Mouse (Mus musculus): ENCODE measurements around the gene Atf5. TPM values are rescaled to one million over a fixed set of nuclear protein-coding genes. Genes with fewer than 3 reads are reported as not detected.

Atf5 gene
- polyA plus RNA-seq, 2 experiments from 2014 or later, result 0.19 to 0.35 TPM

Other genes with a start within 250 kb of the Atf5 start
- 1 to 10 TPM in 1 of 2 experiments, under 1 TPM in 1; 0.52 to 6.7 TPM for gene Napsa, start 244.3 kb downstream of the Atf5 start, polyA plus RNA-seq (2017; shearing (Covaris generic))
- under 1 TPM in 1 of 2 experiments, not detected in 1; 0.42 TPM for gene Kcnc3, start 226.0 kb downstream of the Atf5 start, polyA plus RNA-seq (2017; shearing (Covaris generic))
- not detected for gene Myh14, start 145.8 kb downstream of the Atf5 start, polyA plus RNA-seq (2017; shearing (Covaris generic))
- gene Izumo2, start 107.9 kb downstream of the Atf5 start, polyA plus RNA-seq (2017; shearing (Covaris generic)), result not detected
- gene Vrk3, start 68.2 kb downstream of the Atf5 start, polyA plus RNA-seq (2017; shearing (Covaris generic)), result 10 to 100 TPM; 79.6 to 97.6 TPM
- gene Zfp473, start 65.6 kb downstream of the Atf5 start, polyA plus RNA-seq (2017; shearing (Covaris generic)), result under 1 TPM; 0.16 to 0.63 TPM
- 10 to 100 TPM; 27.3 to 57.8 TPM for gene Nup62, start 570 bp downstream of the Atf5 start, polyA plus RNA-seq (2017; shearing (Covaris generic))
- 1 to 10 TPM; 1.9 to 3.6 TPM for gene Il4i1, start 271 bp downstream of the Atf5 start, polyA plus RNA-seq (2017; shearing (Covaris generic))
- 1 to 10 TPM; 1.2 to 3.1 TPM for gene Akt1s1, start 32.3 kb upstream of the Atf5 start, polyA plus RNA-seq (2017; shearing (Covaris generic))
- gene Tbc1d17, start 32.4 kb upstream of the Atf5 start, polyA plus RNA-seq (2017; shearing (Covaris generic)), result 10 to 100 TPM; 64.8 to 85.3 TPM
- 10 to 100 TPM; 45.0 to 74.3 TPM for gene Pnkp, start 40.5 kb upstream of the Atf5 start, polyA plus RNA-seq (2017; shearing (Covaris generic))
- 1 to 10 TPM; 1.1 to 3.9 TPM for gene Ptov1, start 53.1 kb upstream of the Atf5 start, polyA plus RNA-seq (2017; shearing (Covaris generic))
- gene Med25, start 76.1 kb upstream of the Atf5 start, polyA plus RNA-seq (2017; shearing (Covaris generic)), result 10 to 100 TPM in 1 of 2 experiments, 1 to 10 TPM in 1; 9.1 to 10.9 TPM
- 10 to 100 TPM in 1 of 2 experiments, 1 to 10 TPM in 1; 9.2 to 17.5 TPM for gene Fuz, start 79.4 kb upstream of the Atf5 start, polyA plus RNA-seq (2017; shearing (Covaris generic))
- 1 to 10 TPM; 6.2 to 7.4 TPM for gene Ap2a1, start 112.8 kb upstream of the Atf5 start, polyA plus RNA-seq (2017; shearing (Covaris generic))
- gene Tsks, start 126.5 kb upstream of the Atf5 start, polyA plus RNA-seq (2017; shearing (Covaris generic)), result not detected
- gene Cpt1c, start 158.2 kb upstream of the Atf5 start, polyA plus RNA-seq (2017; shearing (Covaris generic)), result under 1 TPM; 0.36 to 0.92 TPM
- 100 to 1,000 TPM in 1 of 2 experiments, 10 to 100 TPM in 1; 39.7 to 114 TPM for gene Prmt1, start 169.9 kb upstream of the Atf5 start, polyA plus RNA-seq (2017; shearing (Covaris generic))
- 100 to 1,000 TPM; 117 to 147 TPM for gene Irf3, start 181.0 kb upstream of the Atf5 start, polyA plus RNA-seq (2017; shearing (Covaris generic))
- 10 to 100 TPM; 23.6 to 30.1 TPM for gene Bcl2l12, start 182.1 kb upstream of the Atf5 start, polyA plus RNA-seq (2017; shearing (Covaris generic))
- gene Scaf1, start 199.7 kb upstream of the Atf5 start, polyA plus RNA-seq (2017; shearing (Covaris generic)), result 1 to 10 TPM; 7.0 to 9.3 TPM
- 1 to 10 TPM; 2.0 to 3.9 TPM for gene Rras, start 201.3 kb upstream of the Atf5 start, polyA plus RNA-seq (2017; shearing (Covaris generic))
- gene Prr12, start 236.2 kb upstream of the Atf5 start, polyA plus RNA-seq (2017; shearing (Covaris generic)), result 10 to 100 TPM; 10.8 to 10.9 TPM
- 100 to 1,000 TPM; 158 to 199 TPM for gene Nosip, start 245.8 kb upstream of the Atf5 start, polyA plus RNA-seq (2017; shearing (Covaris generic))
- 1 to 10 TPM; 1.7 to 2.8 TPM for gene Prrg2, start 246.0 kb upstream of the Atf5 start, polyA plus RNA-seq (2017; shearing (Covaris generic))